Mouse (Mus musculus): ENCODE data around the gene Auts2. TPM values are rescaled to one million over a fixed set of nuclear protein-coding genes. Genes with fewer than 3 reads are reported as not detected.

The Auts2 gene
- total RNA-seq, 2 experiments from 2014 or later = 24.3 to 29.9 TPM

GRCm38 (mm10) chr5:131606786-131607185 is 936.4 kb downstream of the Auts2 start:
- DNase-seq = no peak

DNA sequence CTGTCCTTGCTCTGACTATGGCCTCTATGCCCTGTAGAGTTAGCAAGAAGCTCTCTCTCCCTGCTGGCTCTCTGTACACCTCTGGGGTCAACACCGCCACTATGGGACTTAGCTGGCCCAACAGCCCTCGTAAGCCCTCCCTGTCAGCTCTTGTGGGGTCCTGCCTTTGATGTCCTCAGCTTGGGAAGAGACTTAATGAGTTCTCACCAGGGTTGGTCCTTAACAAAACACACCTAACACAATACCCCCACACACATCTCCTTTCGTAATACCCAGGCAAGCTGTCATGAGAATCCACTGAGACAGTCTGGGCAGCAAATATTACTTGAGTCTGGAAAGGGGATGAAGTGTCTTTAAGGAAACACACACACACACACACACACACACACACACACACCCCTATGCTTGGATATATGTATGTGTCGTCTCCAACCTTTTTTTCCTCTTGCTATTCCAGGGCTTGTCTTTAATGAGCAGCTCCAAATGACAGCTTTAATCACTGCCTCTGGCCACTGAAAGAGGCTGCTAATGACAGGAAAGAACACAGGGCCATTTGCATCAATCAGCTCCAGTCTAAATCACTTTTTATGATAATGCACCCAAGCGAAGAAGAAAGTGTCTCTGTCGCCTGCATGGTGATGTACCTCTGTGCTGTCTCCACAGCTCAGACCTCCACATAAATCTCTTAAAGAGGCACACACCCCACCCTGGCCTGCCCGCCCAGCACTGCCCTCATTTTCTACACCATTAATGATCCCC is 941.0 kb downstream of the Auts2 start:
- no peak for DNase-seq

DNA sequence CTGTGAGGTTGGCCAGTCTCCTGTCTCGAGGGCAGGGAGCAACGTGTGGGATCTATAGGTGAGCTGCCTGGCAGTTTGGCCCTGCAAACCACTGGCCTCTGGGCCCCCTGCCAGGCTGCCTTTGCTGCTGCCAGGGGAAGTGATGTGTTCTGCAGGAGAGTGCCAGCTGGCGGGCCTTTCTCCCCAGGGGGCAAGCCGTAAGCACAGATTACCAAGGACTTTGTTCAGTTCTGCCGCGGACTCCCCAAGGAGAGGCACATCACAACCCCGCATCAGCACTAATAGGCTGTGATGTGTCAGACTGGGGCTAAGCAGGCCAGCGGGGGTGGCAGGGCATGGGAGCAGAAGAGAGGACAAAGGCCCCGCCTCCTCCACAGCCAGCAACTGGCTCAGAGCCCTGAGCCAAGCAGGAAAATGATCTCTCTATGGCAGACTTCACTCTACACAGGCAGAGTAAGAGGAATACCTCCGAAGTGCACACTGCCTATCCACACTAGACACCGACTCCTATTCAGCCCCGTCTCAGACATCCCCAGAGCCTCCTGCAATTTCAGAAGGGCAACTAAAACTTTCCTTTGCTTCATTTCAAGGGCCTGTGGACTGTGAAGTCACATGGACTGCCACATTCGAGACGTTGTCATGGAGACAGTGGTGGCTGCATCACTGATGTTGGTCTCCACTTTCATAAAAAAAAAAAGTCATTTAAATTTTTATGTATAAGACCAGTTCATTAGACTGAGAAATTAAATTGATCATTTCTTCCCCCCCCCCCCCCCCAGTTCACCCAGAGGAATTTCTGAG is 942.6 kb downstream of the Auts2 start:
- DNase-seq = peak; percentile 89

DNA sequence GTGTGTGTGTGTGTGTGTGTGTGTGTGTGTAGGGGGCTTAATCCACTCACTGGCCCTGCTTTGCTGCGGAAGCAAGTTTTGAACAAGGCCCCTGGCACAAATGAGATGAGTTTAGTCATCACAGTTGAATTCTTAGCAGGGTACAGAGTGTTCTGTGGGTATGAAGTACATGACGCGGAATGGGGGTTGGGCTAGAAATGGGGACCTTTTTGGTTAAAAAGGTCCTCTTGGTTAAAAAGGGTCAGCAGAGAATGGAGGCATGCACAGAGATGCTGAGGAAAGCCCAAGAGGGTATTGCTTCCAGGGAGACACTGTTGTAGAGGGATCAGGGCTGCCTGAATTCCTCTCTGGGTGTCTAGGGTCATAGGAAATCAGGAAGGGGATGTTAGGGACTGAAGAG is 945.6 kb downstream of the Auts2 start:
- DNase-seq = no peak

DNA sequence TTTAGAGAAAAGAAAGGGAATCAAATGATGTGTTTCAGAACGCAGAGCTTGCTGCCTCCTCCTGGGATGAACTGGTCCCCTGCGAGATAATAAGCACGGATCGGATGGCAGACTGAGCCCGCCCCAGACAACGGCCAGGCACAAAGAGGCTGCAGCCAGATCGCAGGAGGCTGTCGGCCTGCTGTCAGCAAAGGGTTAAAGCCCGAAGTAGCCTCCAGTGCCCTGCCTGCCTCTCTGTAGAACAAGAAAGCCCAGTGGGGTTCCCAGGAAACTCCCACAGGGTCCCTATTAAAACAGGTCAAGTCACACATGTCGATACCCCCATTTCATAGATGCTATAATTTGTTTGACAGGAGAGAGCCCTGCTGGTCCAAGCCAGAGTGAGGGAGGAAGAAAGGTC is 946.6 kb downstream of the Auts2 start:
- DNase-seq = no peak

GRCm38 (mm10) chr5:131595730-131596129 is 947.4 kb downstream of the Auts2 start:
- DNase-seq = no peak

- no peak for DNase-seq
Observed at GRCm38 (mm10) chr5:131594597-131594996, 948.5 kb downstream of the Auts2 start.

GRCm38 (mm10) chr5:131593261-131593660 is 949.9 kb downstream of the Auts2 start:
- no peak for DNase-seq

DNA sequence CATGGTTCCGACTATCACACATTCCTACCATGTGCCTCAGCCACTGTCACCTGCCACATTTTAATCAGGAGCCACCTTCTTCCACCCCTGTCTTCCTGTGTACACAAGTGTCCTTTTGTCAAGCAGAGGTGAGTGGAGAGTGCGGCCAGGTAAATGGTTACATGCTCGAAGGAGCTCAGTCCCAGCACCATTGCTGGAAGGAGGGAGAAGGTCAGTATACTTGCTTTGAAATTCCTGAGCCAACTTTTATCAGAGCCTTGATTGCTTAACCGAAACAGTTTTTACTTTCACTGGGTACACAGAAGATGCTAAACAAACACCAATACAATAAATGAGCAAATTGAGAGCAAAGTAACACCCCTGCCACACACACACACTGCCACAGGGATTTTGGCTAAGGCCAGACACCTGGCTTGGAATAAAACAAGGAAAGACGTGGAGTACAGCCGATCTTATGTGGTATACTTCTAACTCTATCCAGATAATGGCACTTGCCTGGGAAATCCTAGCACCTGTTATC is 953.1 kb downstream of the Auts2 start:
- no peak for DNase-seq

GRCm38 (mm10) chr5:131586332-131586700 is 956.8 kb downstream of the Auts2 start:
- no peak for DNase-seq

DNA sequence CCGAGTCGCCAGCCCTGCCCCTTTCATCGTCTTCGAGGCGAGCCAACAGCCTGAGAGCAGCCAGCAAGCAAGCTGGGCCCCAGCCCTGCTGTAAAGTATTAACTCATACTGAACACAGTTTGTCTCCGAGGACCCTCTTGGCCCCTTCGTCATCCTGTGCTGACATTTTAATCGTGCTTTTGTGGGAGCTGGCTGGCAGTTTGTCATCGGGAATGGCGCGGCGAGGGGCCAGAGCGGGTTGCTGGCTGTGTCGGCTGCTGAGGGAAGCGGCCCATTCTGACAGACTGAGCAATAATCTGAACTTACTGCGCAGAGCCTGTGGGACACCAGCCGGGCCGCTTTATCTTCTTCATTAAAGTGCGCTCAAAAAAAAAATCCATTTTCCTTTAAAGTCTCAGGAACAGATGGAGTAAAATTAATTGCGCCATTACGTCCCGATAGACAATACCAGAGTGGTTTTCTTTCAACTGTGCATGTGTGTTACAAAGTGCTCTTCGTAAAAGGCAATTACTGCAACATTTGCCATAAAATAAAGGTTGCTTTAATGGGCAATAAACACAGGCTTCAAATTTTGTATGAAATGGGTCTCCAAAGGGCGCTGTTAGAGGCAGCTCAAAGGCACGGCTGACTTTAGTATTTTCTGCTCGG is 957.3 kb downstream of the Auts2 start:
- peak; percentile 38 to 54 for DNase-seq

DNA sequence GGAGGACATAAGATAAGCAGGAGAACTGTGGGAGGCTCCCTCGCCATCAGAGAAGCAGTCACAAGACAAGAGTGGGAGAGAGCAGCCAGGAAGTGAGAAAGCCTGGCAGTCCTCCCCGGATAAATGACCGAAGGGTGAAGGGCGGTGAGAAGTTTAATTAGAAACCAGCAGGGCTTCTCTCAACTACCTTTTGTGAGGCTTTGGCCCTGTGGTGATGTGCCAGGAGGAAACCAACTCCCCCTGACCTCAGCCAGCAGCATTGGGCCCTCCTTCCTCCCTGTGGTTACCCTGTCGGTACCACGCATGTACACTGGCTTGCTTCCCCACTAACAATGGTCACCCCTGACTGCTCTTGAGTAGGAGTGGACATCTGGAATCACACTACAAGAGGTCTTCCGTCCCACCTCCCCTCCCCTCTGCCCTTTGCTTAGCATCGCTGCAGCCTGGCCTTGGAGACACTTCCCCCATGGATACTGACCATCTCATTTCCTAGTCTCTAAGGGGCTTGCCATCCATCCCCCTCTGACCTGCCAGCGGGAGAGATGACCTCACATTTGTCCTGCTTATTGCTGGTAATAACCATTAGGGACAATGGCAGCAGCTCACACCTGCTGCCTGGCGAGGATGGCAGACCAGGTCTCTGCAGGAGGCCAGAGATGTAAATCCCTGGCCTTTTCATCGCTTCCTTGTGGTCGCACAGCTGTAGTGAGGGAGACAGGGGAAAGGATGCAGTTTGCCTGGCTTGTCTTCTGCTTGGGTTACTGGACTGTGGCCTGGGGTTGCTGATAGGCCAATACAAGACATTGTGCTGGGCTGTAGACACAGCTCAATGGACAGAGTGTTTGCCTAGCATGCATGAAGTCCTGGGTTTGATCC is 958.6 kb downstream of the Auts2 start:
- DNase-seq = peak; percentile 46 to 57

DNA sequence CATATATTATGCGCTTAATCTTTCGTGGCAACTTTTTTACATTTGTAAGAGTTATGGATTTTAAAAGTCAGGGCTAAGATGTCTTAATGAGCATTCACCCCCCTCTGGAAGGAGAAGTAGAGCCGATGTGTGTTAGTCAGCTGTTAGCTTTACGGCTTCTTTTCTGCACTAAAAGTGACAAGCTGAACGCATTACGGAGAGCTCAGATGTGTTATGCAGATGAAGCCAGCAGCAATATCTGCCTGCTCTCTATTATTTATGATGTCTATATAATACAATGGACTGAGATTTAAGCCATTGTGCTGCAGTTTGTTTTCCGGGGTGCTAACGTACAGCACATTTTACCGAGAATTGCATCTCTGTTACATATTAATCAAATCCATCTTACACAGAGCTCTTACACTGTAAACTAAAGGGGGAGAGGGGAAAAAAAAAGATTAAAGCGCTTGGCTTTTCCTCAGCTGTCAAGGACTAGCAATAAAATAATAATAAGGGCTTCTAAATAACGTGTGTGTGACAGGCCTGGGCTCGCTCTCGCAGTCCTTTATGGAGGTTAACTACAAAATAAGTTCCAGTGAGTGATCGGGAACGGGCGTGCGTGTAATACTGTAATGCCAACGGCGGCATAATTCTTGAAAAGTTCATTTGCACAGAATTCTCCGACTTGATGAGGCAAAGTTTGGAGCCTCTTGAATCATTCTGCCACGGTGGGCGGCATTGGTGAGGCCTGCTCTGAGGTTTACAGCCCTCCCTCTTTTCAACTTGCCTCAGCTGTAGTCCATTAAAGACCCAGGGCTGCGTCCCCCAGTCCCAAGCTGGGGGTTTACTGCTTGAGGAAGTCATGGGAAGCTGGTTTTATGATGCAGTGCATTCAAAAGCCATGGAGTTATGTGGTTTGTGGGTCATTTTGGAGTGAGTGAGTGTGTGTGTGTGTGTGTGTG is 961.8 kb downstream of the Auts2 start:
- no peak for DNase-seq

GRCm38 (mm10) chr5:131578737-131579136 is 964.4 kb downstream of the Auts2 start:
- no peak for DNase-seq

DNA sequence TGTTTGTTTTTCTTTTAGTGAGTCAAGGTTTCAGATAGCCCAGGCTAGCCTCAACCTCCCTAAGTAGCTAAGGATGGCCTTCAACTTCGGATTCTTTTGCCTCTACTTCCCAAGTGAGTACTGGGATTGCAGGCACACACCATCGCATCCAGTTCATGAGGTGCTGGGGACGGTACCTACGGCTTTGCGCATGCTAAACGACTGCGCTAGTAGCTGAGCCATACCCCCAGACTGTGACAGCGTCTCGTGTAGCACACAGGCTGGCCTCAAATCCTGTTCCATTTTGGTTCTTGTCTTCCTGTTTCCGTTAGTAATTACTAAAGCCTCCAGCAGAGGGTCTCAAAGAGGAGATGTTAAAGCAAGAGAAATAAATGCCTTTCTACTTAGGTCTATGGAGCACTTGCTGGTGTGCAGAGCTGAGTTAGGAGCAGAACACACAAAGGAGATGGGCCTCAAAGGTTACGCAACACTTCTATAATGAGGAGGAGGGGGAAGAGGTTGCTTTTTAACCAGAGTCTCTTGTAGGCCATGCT is 967.3 kb downstream of the Auts2 start:
- no peak for DNase-seq

DNA sequence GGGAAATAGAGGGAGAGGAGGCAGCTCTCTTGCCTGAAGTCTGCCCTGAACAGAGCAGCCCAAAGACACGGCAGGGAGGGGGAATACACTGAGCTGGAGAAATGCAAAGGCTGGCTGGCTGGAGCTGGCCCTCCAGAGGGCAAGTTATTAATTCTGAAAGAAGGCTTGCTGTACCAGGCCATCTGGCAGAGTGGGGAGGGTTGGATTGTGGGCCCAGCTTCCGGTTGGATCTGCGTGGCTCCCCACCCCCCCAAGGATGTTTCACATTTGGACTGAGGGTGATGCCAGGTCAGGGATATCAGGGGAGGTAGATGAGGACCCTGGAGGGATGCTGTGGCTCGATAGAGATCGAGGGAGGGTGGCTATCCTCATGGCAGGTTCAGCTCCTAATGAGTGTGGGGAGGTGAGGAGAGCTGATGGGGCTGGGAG is 968.0 kb downstream of the Auts2 start:
- DNase-seq = no peak

DNA sequence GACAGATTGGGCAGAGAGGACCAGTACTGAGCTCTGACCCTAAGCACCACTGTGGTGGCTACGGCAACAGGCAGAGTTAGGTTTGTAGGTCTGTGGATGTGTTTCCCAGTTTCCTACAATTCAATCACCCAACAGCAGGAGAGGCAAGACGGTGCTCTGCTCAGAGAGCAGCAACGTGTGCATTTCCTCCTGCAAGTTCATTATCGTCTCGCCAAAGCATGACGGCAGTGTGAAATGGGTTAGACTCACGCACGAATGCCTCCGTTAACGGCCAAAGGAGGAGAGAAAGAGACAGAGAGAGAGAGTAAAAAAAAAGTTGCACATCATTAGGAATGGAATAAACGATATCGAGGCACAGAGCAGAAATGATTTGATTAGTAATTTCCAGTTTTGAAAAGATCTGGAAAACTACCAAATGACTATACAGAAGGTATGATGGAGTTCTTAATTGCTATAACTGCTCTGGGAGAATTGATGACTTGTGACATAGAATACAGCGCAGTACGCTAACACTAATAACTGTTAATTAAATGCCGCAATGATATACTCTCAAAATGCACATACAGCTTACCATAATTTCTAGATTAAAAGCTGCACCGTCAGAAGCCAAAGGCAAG is 968.6 kb downstream of the Auts2 start:
- DNase-seq = no peak

DNA sequence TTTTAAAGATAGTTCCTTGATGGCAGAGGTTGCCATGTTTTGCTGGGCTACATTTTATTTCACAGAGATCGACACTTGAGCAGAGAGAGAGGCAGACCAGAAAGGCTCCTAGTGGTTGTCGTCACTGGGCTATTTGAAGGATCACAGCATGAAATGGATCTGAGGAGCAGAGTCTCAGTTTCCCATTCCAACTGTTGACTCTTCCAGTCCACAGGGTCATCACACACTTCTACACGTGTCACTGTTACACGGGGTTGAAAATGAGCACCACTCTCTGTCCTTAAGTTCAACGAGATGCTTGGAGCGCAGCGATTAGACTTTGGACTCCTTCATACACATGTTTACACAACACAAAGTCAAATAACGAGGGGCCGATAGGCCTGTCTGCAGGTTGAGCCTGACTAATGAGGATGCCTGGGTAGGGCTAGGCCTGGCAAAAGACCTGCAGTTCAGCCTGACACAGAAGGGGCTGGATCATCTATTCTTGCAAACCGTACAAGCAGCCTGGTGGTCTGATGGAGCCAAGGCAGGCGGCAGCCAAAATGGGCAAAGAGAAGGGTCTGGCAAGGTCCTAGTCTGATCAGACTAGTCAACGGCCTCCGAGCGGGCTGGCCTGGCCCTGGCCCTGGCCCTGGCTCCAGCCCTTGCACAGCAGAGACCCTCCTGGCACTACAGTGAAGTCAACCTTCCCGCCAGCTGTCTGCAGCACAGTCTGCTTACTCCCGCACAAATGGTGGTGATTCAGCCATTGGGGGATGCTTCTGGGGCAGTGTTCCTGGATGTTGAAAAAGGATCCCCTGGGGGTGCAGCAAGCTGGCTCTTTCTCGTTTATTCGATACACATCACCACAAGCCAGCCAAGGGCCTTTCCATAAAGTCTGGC is 969.6 kb downstream of the Auts2 start:
- DNase-seq = no peak

GRCm38 (mm10) chr5:131566032-131566431 is 977.1 kb downstream of the Auts2 start:
- DNase-seq = no peak
